Mouse (Mus musculus) CH12.LX (cell line): ENCODE measurements around the gene Zfp108. TPM values are rescaled to one million over a fixed set of nuclear protein-coding genes. Genes with fewer than 3 reads are reported as not detected.
A peak's percentile ranks its signal among the peaks of the same experiment; 100 is the strongest.

Experiments used
- DNase-seq: peaks from one replicate; pipeline ENCODE4 v3.0.0-alpha.2; 2013; ENCODE audit errors: extremely low read depth
- H3K27ac ChIP-seq: 2 replicates; pipeline ENCODE4 v1.5.1; 2012; ENCODE audit warnings: low read depth, mild to moderate bottlenecking, control low read depth, moderate library complexity; ENCODE audit not compliant: insufficient read depth
- H3K27me3 ChIP-seq: replicated peaks from 2 replicates; pipeline ENCODE3; 2012; ENCODE audit warnings: inconsistent platforms
- H3K36me3 ChIP-seq, 2 experiments: replicated peaks in 1 of 2; 2 replicates each; pipeline versions ENCODE3 to v1.6.1; 2012; ENCODE audit warnings: inconsistent platforms in 1 of 2, low read length in 1 of 2, mild to moderate bottlenecking in 1 of 2, mixed read lengths in 1 of 2, moderate library complexity in 1 of 2; ENCODE audit not compliant: control insufficient read depth in 1 of 2, insufficient read depth in 1 of 2
- H3K4me1 ChIP-seq, 2 experiments: 2 replicates each; pipeline ENCODE4 v1.6.1; 2012; ENCODE audit warnings: inconsistent platforms in 1 of 2, moderate library complexity in 1 of 2; ENCODE audit not compliant: insufficient read depth in 2 of 2, control insufficient read depth in 1 of 2
- H3K4me2 ChIP-seq: 2 replicates; pipeline ENCODE4 v1.6.1; 2012; ENCODE audit warnings: low read depth, mild to moderate bottlenecking, control low read depth; ENCODE audit not compliant: poor library complexity, insufficient read depth, severe bottlenecking
- H3K4me3 ChIP-seq, 3 experiments: fragments of 150-350 bp in 1 of 3; sonication (generic) in 1 of 3; replicated peaks in 1 of 3; 2 replicates each; pipeline versions ENCODE3 to v1.5.1; 2011 to 2012; ENCODE audit warnings: low read depth in 2 of 3, low read length in 2 of 3, mild to moderate bottlenecking in 2 of 3, moderate library complexity in 2 of 3, control low read depth in 1 of 3, improper control_type of control experiment in 1 of 3, inconsistent platforms in 1 of 3, mixed read lengths in 1 of 3; ENCODE audit not compliant: poor library complexity in 1 of 3
- H3K79me2 ChIP-seq: replicated peaks from 2 replicates; pipeline ENCODE4 v1.6.1; 2012; ENCODE audit warnings: mild to moderate bottlenecking, moderate library complexity; ENCODE audit not compliant: control insufficient read depth, poor library complexity, insufficient read depth, severe bottlenecking; ENCODE audit errors: extremely low read depth
- H3K9ac ChIP-seq: 2 replicates; pipeline ENCODE4 v1.6.1; 2012; ENCODE audit warnings: low read depth, mild to moderate bottlenecking, control low read depth, moderate library complexity; ENCODE audit not compliant: insufficient read depth
- H3K9me3 ChIP-seq: replicated peaks from 2 replicates; pipeline ENCODE3; 2012; ENCODE audit warnings: low read length, inconsistent platforms, mixed read lengths
- CHD1 ChIP-seq: IDR thresholded peaks from 2 replicates; pipeline ENCODE4 v1.6.1; 2012; ENCODE audit warnings: low read depth, low read length, improper control_type of control experiment, inconsistent platforms
- CTCF ChIP-seq, 2 experiments: IDR thresholded peaks in 1 of 2; conservative IDR thresholded peaks in 1 of 2; 2 replicates each; pipeline ENCODE4 v1.5.1; 2011 to 2012; ENCODE audit warnings: low read depth in 2 of 2, low read length in 2 of 2, improper control_type of control experiment in 1 of 2, inconsistent platforms in 1 of 2, mild to moderate bottlenecking in 1 of 2, moderate library complexity in 1 of 2
- IRF4 ChIP-seq: IDR thresholded peaks from 2 replicates; pipeline ENCODE4 v1.6.1; 2014; ENCODE audit warnings: low read depth, mild to moderate bottlenecking, inconsistent platforms, low read length, improper control_type of control experiment
- MAX ChIP-seq: IDR thresholded peaks from 2 replicates; pipeline ENCODE4 v1.6.1; 2011; ENCODE audit warnings: low read length, improper control_type of control experiment
- MYC ChIP-seq: IDR thresholded peaks from 2 replicates; pipeline ENCODE4 v1.6.1; 2011; ENCODE audit warnings: low read depth, mild to moderate bottlenecking, improper control_type of control experiment, low read length
- POLR2A ChIP-seq: IDR thresholded peaks from 2 replicates; pipeline ENCODE4 v1.6.1; 2011; ENCODE audit warnings: low read depth, mild to moderate bottlenecking, improper control_type of control experiment, low read length
- RAD21 ChIP-seq: IDR thresholded peaks from 2 replicates; pipeline ENCODE4 v1.6.1; 2011; ENCODE audit warnings: low read depth, mild to moderate bottlenecking, low read length, improper control_type of control experiment, moderate library complexity
- RCOR1 ChIP-seq: conservative IDR thresholded peaks from 2 replicates; pipeline ENCODE4 v1.6.1; 2012; ENCODE audit warnings: low read depth, mild to moderate bottlenecking, inconsistent platforms, low read length, improper control_type of control experiment
- SIN3A ChIP-seq: IDR thresholded peaks from 2 replicates; pipeline ENCODE4 v1.6.1; 2012; ENCODE audit warnings: low read length, improper control_type of control experiment, inconsistent platforms
- SMC3 ChIP-seq: IDR thresholded peaks from 2 replicates; pipeline ENCODE4 v1.6.1; 2011; ENCODE audit warnings: low read depth, low read length, improper control_type of control experiment
- USF2 ChIP-seq: conservative IDR thresholded peaks from 2 replicates; pipeline ENCODE4 v1.6.1; 2011; ENCODE audit warnings: low read depth, low read length, improper control_type of control experiment
- ZC3H11A ChIP-seq: IDR thresholded peaks from 2 replicates; pipeline ENCODE4 v1.6.1; 2012; ENCODE audit warnings: low read depth, mild to moderate bottlenecking, inconsistent platforms, low read length, improper control_type of control experiment
- ZKSCAN1 ChIP-seq: IDR thresholded peaks from 2 replicates; pipeline ENCODE4 v1.6.1; 2012; ENCODE audit warnings: low read depth, inconsistent platforms, low read length, improper control_type of control experiment, borderline replicate concordance
- ZMIZ1 ChIP-seq: IDR thresholded peaks from 2 replicates; pipeline ENCODE4 v1.6.1; 2012; ENCODE audit warnings: low read depth, mild to moderate bottlenecking, inconsistent platforms, low read length, improper control_type of control experiment
- ZNF384 ChIP-seq: IDR thresholded peaks from 2 replicates; pipeline ENCODE4 v1.6.1; 2012; ENCODE audit warnings: low read depth, low read length, improper control_type of control experiment, inconsistent platforms
- dilution Hi-C: fragments of 300-500 bp; cut with MboI; formaldehyde crosslinking; loops from 2 replicates; pipeline ENCODE4 v1.14.3; 2020; ENCODE audit warnings: low sequenced_read_pairs; ENCODE audit not compliant: extremely low pct_unique_long_range_greater_than_20kb, extremely low pct_ligation_motif_present
- in situ Hi-C: fragments of 300-500 bp; cut with MboI; formaldehyde crosslinking; loops from 3 replicates; pipeline ENCODE4 v1.14.3; 2019; ENCODE audit warnings: low sequenced_read_pairs, low pct_ligation_motif_present, low pct_unique_long_range_greater_than_20kb, mixed read lengths
- polyA plus RNA-seq: library from polyadenylated mRNA; unstranded; fragments of >175 nt; gene quantifications from 2 replicates; pipeline ENCODE4 v1.2.1, GENCODE M21; 2012; ENCODE audit warnings: low read depth; ENCODE audit not compliant: insufficient read length
- total RNA-seq, 2 experiments: library from RNA; depleted of rRNA; stranded (reverse); fragments of 300-350 nt in 1 of 2; fragments of >200 nt in 1 of 2; gene quantifications; 2 replicates each; pipeline ENCODE4 v1.2.3; 2012 to 2014

Gene Zfp108
- total and polyA plus RNA-seq, 3 experiments = not detected

DNA sequence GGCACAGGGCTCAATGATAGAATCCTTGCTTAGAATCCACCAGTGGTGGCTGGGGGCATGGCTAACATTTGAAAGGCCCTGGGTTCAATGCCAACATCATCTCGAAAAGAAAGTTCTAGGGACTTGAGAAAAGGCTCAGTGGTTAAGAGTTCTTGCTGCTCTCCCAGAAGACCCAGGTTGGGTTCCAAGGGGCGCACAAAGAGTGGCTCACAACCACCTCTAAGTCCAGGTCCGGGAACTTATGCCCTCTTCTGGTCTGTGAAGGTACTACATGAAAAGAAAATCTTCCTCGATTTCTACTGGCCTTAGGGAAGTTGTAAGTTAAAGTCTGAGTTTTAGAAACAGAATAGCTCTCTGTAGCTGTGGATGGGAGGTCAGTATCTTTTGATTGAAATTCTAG, 31.5 kb downstream of the Zfp108 start:
- dilution Hi-C loops (no loop called here), in situ Hi-C loops (no loop called here)
- H3K27ac ChIP-seq = no peak overlapping the region
- peaks cover 6 to 12% of the 10 kb centered on the region in 2 experiments for H3K36me3 ChIP-seq
- H3K79me2 ChIP-seq = no peaks in the 10 kb centered on the region
- no peak overlapping the region for H3K9ac ChIP-seq
- TF ChIP-seq RAD21 (peak; percentile 35), CTCF (conservative IDR thresholded peaks at IDR 0.05 in 1 of 2, IDR thresholded peaks at IDR 0.05 in 1 of 2; ENCODE audit: low read depth in 2 of 2, low read length in 2 of 2) (peak; percentile 26 to 62; a peak in 3 of 4 replicates), ZNF384 (no peak), USF2 (no peak), SMC3 (peak; percentile 61)
- H3K4me2 ChIP-seq = no peak overlapping the region
- peak; percentile 18 for DNase-seq
- H3K27me3 ChIP-seq = peaks cover 3% of the 10 kb centered on the region
- H3K4me1 ChIP-seq = peaks cover 0 to 5% of the 10 kb centered on the region in 2 experiments; a peak in 1 of 4 replicates
- H3K4me3 ChIP-seq = no peak overlapping the region
- no peaks in the 10 kb centered on the region for H3K9me3 ChIP-seq

DNA sequence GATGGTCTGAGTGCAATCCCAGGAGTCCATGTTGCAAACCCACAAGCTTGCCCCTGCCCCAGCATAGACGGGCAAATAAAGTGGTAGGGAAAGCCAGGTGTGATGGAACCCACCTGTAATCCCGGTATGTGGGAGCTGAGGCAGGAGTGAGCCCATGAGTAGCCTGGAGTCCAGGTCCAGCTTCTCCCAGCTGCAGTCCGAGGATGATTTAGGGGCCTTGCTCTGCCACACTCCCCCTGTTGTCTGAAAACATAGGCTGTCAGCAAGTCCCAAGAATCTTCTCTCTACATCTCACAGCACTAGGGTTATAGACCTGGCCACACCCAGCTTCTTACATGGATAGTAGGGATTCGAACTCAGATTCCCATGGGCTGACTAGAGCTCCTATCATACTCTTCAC, 32.3 kb downstream of the Zfp108 start:
- DNase-seq = no peak
- no peak for TF ChIP-seq ZC3H11A
- no peak for TF ChIP-seq CHD1
- TF ChIP-seq SMC3 = no peak
- TF ChIP-seq ZNF384 = no peak
- no peak for TF ChIP-seq MAX
- no peak for TF ChIP-seq IRF4
- no peak for TF ChIP-seq RCOR1
- Histone ChIP-seq H3K27me3 (peaks cover 3% of the 10 kb centered on the region), H3K9me3 (no peaks in the 10 kb centered on the region), H3K4me3 (no peak overlapping the region), H3K9ac (no peak overlapping the region), H3K79me2 (no peaks in the 10 kb centered on the region), H3K4me1 (peaks cover 0 to 5% of the 10 kb centered on the region in 2 experiments; a peak in 1 of 4 replicates), H3K27ac (no peak overlapping the region), H3K4me2 (no peak overlapping the region), H3K36me3 (peaks cover 9 to 21% of the 10 kb centered on the region in 2 experiments)
- in situ Hi-C loops (no loop called here), dilution Hi-C loops (no loop called here)

DNA sequence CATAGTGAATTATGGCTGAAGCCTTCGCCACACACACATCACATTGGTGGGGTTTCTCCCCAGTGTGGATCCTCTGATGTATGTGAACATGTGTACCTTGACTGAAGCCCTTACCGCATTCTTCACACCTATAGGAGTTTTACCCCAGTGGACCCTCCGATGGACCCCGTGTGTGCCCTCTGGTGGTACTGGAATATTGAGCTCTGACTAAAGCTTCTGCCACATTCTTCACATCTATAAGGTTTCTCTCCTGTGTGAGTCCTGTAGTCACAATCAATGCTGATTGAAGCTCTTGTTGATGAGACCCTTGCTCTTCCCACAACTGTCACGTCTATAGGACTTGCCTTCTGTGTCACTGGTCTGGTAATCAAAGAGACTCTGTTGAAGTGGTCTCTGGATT, 33.1 kb downstream of the Zfp108 start:
- TF ChIP-seq ZKSCAN1 = no peak
- no peak for TF ChIP-seq POLR2A
- TF ChIP-seq SIN3A = no peak
- no peak for TF ChIP-seq SMC3
- no peak for TF ChIP-seq ZMIZ1
- peak in 1 of 2 experiments; percentile 5; a peak in 1 of 4 replicates for TF ChIP-seq CTCF (conservative IDR thresholded peaks at IDR 0.05 in 1 of 2, IDR thresholded peaks at IDR 0.05 in 1 of 2; ENCODE audit: low read depth in 2 of 2, low read length in 2 of 2)
- TF ChIP-seq MYC = no peak
- DNase-seq = no peak

More for the DNA sequence above, 33.1 kb downstream of the Zfp108 start:
- peaks cover 9 to 28% of the 10 kb centered on the region in 2 experiments for H3K36me3 ChIP-seq
- H3K9me3 ChIP-seq = no peaks in the 10 kb centered on the region
- no peak overlapping the region for H3K9ac ChIP-seq
- H3K4me3 ChIP-seq = no peak overlapping the region
- in situ Hi-C loops = no loop called here
- H3K79me2 ChIP-seq = no peaks in the 10 kb centered on the region
- no peak overlapping the region for H3K27ac ChIP-seq
- H3K4me2 ChIP-seq = no peak overlapping the region
- dilution Hi-C loops = no loop called here
- H3K27me3 ChIP-seq = peaks cover 3% of the 10 kb centered on the region
- H3K4me1 ChIP-seq = peaks cover 0 to 5% of the 10 kb centered on the region in 2 experiments; a peak in 1 of 4 replicates
